Mouse (Mus musculus): ENCODE results near the gene Vta1. TPM values are rescaled to one million over a fixed set of nuclear protein-coding genes. Genes with fewer than 3 reads are reported as not detected.

The Vta1 gene
- polyA plus RNA-seq (2016; fragmentation: Nextera tagmentation; extraction: Ambion mirVana): 83.0 and 84.4 TPM in 2 replicates

DNA sequence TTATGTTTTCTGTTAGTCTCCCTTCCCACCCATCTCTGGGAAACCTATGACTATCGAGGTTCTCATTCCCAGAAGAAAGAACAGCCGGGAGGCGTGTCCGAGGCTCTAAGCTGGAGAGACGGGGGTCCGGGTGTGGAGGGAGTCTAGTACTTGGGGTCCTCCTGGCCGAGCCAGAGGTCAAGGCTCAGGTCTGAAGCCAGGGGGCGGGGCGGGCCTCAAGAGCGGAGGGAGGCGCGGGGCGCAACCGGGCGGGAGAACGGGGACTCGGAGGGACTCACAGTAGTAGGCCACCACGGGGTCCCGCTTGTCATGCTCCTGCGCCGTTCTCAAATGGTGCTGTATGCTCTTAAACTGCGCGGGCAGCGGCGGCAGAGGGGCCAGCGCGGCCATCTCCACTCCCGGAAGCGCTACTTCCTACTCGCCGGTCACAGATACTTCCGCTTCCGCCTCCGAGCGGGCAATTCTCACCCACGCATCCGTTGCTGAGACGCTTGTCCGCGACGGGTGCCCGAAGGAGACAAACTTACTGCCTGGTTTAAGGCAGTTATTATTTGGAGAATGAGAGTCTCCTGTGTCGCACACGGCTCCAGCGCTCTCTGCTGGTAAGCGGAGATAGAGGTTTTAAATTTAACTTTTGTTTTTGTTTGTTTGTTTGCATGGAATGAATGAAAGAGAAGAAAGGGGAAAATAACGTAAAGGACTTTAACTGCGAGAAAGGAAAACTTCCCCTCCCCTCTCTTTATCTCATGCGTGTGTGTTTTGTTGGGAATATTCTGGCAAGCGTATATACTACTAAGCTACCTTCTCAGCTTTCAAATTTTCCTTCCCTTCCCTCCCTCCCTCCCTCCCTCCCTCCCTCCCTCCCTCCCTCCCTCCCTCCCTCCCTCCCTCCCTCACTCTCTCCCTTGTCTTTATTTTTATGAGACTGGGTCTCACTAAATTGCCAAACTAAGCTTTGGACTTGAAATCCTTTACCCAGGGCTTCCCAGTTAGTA, at the start of gene Vta1, which contains the start of gene Nmbr:
Vta1 (minus strand) TSS at position 489 of the 995 bp plus-strand sequence.
Nmbr (plus strand) TSS at position 520 of the 995 bp plus-strand sequence.
- WGBS: under 1% methylated on average over 50 of the region's 50 CpGs

GRCm38 (mm10) chr10:14734285-14734684, 28.9 kb upstream of the Vta1 start:
- Histone ChIP-seq H3K9ac (no peak overlapping the region), H3K36me3 (no peaks in the 10 kb centered on the region), H3K9me3 (replicated peaks) (no peaks in the 10 kb centered on the region), H3K4me3 (no peak overlapping the region), H3K4me2 (no peak overlapping the region), H3K27ac (ENCODE audit: poor library complexity, severe bottlenecking) (no peak overlapping the region), H3K27me3 (replicated peaks) (no peaks in the 10 kb centered on the region), H3K4me1 (replicated peaks) (no peaks in the 10 kb centered on the region)
- 5% methylated on average over 2 of the region's 2 CpGs for WGBS
- ATAC-seq (ENCODE audit: insufficient number of reproducible peaks, low FRiP score): no peak

More for the DNA sequence above, at the start of gene Vta1, which contains the start of gene Nmbr:
- Histone ChIP-seq H3K4me2 (peak within 1 kb of the TSS; percentile 72), H3K9me3 (replicated peaks) (no peaks in the 10 kb centered on the region), H3K27ac (ENCODE audit: poor library complexity, severe bottlenecking) (peak within 1 kb of the TSS; percentile 52), H3K36me3 (no peaks in the 10 kb centered on the region), H3K9ac (peak within 1 kb of the TSS; percentile 74), H3K4me3 (peak within 1 kb of the TSS; percentile 87), H3K4me1 (replicated peaks) (peaks cover 11% of the 10 kb centered on the region), H3K27me3 (replicated peaks) (no peaks in the 10 kb centered on the region)
- peak; percentile 94 for ATAC-seq (ENCODE audit: insufficient number of reproducible peaks, low FRiP score)

DNA sequence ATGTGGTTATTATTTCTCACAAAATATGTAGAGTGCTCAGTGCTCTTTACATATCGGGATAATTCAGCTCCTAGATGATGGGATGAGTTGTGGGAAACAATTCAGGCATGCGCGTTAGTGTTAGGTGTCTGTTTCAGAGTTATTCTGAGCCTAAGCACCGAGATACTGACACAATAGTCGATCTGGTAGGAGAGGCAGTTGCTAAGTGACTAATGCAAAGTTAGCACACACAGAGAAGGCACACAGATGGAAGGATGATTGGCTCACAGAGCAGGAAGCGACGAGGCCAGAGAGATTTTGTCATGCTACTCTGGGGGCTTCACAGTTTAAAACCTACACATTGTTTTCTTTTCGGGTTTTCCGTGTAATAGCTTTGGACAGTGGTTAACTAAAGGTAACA, 20.3 kb upstream of the Vta1 start:
- no peak overlapping the region for H3K27ac ChIP-seq (ENCODE audit: poor library complexity, severe bottlenecking)
- no peak overlapping the region for H3K4me2 ChIP-seq
- no peaks in the 10 kb centered on the region for H3K27me3 ChIP-seq (replicated peaks)
- H3K4me1 ChIP-seq (replicated peaks): no peaks in the 10 kb centered on the region
- H3K9me3 ChIP-seq (replicated peaks): no peaks in the 10 kb centered on the region
- no peak for ATAC-seq (ENCODE audit: insufficient number of reproducible peaks, low FRiP score)
- H3K4me3 ChIP-seq: no peak overlapping the region
- WGBS: 50% methylated on average over 9 of the region's 9 CpGs
- no peak overlapping the region for H3K9ac ChIP-seq
- H3K36me3 ChIP-seq: no peaks in the 10 kb centered on the region

- H3K27me3 ChIP-seq (replicated peaks): no peaks in the 10 kb centered on the region
- no peaks in the 10 kb centered on the region for H3K4me1 ChIP-seq (replicated peaks)
- H3K27ac ChIP-seq (ENCODE audit: poor library complexity, severe bottlenecking): no peak within 1 kb of the TSS
- no peak for ATAC-seq (ENCODE audit: insufficient number of reproducible peaks, low FRiP score)
- WGBS: 48% methylated on average over 3 of the region's 3 CpGs
- H3K4me3 ChIP-seq: no peak within 1 kb of the TSS
- H3K9ac ChIP-seq: no peak within 1 kb of the TSS
- no peaks in the 10 kb centered on the region for H3K9me3 ChIP-seq (replicated peaks)
- H3K4me2 ChIP-seq: no peak within 1 kb of the TSS
- no peaks in the 10 kb centered on the region for H3K36me3 ChIP-seq
Measured at GRCm38 (mm10) chr10:14718114-14718513, 12.8 kb upstream of the Vta1 start, which contains the start of gene Gje1. Gene Gje1, minus strand, starts transcription at chr10:14718214.

- WGBS: 65% methylated on average over 4 of the region's 4 CpGs
- no peak for ATAC-seq (ENCODE audit: insufficient number of reproducible peaks, low FRiP score)
Measured at GRCm38 (mm10) chr10:14703830-14704420, 1.4 kb downstream of the Vta1 start.

DNA sequence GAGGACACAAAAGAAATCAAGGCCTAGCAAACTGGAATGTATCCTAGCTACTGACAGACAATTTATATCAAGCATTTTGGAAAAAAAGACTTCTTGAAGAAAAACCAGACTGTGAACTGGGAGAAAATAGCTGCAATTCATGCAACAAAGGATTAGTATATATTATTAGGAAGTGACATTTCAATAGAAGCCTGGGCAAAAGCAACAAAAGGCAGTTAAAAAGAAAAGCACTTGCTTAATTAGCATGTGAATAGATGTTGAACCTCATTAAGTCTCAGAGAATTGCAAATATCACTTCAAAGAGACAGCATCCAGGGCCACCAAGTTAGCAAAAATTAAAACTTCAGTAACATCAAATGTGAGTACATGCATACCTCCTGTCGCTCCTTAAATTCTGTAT, 2.1 kb downstream of the Vta1 start:
- Histone ChIP-seq H3K27ac (ENCODE audit: poor library complexity, severe bottlenecking) (no peak overlapping the region), H3K4me1 (replicated peaks) (peaks cover 11% of the 10 kb centered on the region), H3K4me3 (no peak overlapping the region), H3K9ac (0 out of 2 replicates have a peak overlapping the region, but pooled peaks have one; percentile 45), H3K36me3 (0 out of 2 replicates have a peak, but pooled peaks cover 2% of the 10 kb centered on the region), H3K9me3 (replicated peaks) (no peaks in the 10 kb centered on the region), H3K27me3 (replicated peaks) (no peaks in the 10 kb centered on the region), H3K4me2 (no peak overlapping the region)
- ATAC-seq (ENCODE audit: insufficient number of reproducible peaks, low FRiP score): no peak
- WGBS: 74% methylated on average over 1 of the region's 1 CpGs

More at GRCm38 (mm10) chr10:14703830-14704420, 1.4 kb downstream of the Vta1 start:
- Histone ChIP-seq H3K27ac (ENCODE audit: poor library complexity, severe bottlenecking) (no peak overlapping the region), H3K36me3 (0 out of 2 replicates have a peak, but pooled peaks cover 2% of the 10 kb centered on the region), H3K4me1 (replicated peaks) (peaks cover 11% of the 10 kb centered on the region), H3K9me3 (replicated peaks) (no peaks in the 10 kb centered on the region), H3K4me2 (peak overlapping the region; percentile 72), H3K9ac (peak overlapping the region; percentile 45), H3K4me3 (peak overlapping the region; percentile 87), H3K27me3 (replicated peaks) (no peaks in the 10 kb centered on the region)

DNA sequence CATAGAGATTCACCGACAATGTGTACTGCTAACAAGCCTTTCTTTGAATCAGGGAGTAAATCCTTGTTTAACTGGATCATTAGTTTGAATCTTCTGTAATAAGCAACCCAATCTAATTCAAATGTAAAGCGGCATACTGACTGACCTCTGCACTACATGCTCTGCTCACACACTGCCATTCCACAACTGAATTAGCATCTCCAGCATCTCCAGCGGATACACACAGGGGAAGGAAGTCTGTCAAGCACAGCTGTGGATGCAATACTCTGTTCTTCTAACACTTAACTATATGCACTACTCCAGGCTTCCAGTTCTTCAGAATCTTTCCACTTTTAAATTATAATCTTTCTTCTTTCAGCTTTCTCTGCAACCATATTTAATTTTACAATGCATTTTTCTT, 15.0 kb downstream of the Vta1 start:
- 0 out of 2 replicates have a peak, but pooled peaks cover 4% of the 10 kb centered on the region for H3K4me1 ChIP-seq (replicated peaks)
- no peak overlapping the region for H3K4me2 ChIP-seq
- H3K27me3 ChIP-seq (replicated peaks): no peaks in the 10 kb centered on the region
- no peak overlapping the region for H3K4me3 ChIP-seq
- no peak overlapping the region for H3K27ac ChIP-seq (ENCODE audit: poor library complexity, severe bottlenecking)
- peaks cover 12% of the 10 kb centered on the region for H3K36me3 ChIP-seq
- H3K9me3 ChIP-seq (replicated peaks): peaks cover 2% of the 10 kb centered on the region; the same call in 1 of the 2 replicates
- WGBS: 90% methylated on average over 3 of the region's 3 CpGs
- ATAC-seq (ENCODE audit: insufficient number of reproducible peaks, low FRiP score): no peak
- no peak overlapping the region for H3K9ac ChIP-seq

DNA sequence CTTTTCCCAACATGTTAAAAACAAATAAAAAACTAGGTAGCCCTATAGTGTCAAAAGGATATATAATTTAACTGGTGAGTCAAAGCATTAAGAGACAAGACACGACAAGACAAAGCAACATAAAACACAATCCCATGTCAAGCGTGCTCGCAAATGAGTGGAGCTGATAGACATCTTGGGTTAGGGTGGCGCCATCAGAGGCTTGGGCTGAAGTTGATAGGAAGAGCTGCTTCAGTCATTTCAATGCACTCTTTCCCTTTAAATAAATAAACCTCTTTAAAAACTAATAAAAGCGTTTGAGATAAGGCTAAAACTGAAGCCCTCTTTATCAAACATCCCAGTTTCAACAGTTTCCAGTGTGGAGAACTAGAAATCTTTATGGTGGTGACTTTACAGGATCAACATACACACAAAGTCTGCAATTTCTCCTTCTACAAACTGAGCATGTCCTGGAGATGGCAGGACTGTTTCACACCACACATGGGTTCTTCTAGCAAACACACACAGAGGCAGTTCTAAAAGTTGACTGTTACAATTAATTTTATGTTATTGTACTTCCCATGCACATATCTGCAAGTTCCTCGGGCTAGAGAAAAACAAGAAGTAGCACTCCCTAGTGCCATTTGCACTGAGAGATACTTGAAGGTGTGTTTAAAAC, 16.4 kb downstream of the Vta1 start:
- Histone ChIP-seq H3K27ac (ENCODE audit: poor library complexity, severe bottlenecking) (no peak overlapping the region), H3K4me3 (no peak overlapping the region), H3K36me3 (peaks cover 12% of the 10 kb centered on the region), H3K4me2 (no peak overlapping the region), H3K9ac (no peak overlapping the region), H3K27me3 (replicated peaks) (no peaks in the 10 kb centered on the region), H3K4me1 (replicated peaks) (0 out of 2 replicates have a peak, but pooled peaks cover 4% of the 10 kb centered on the region), H3K9me3 (replicated peaks) (peaks cover 2% of the 10 kb centered on the region; the same call in 1 of the 2 replicates)
- no peak for ATAC-seq (ENCODE audit: insufficient number of reproducible peaks, low FRiP score)
- WGBS: 62% methylated on average over 6 of the region's 6 CpGs

DNA sequence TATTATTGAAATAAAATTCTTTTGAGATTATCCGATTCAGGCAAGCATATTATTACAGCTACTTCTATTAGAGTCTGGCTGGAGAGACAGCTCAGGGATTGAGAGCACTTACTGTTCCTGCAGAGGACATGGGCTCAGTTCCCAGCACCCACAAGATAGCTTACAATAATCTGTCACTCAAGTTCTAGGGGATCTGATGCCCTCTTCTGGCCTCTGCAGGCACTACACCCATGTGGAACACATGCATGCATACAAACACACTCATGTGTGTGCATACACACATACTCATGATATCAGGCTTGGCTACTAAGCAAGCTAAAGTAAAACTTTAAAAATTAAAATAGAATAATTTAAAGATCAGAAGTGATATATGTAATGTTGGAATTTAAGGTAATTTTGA, 19.7 kb downstream of the Vta1 start:
- Histone ChIP-seq H3K27ac (ENCODE audit: poor library complexity, severe bottlenecking) (no peak overlapping the region), H3K4me2 (no peak overlapping the region)
- whole genome bisulfite sequencing: 85% methylated on average over 1 of the region's 1 CpGs

GRCm38 (mm10) chr10:14666147-14666546, 39.2 kb downstream of the Vta1 start:
- H3K36me3 ChIP-seq: peaks cover 28% of the 10 kb centered on the region
- ATAC-seq (ENCODE audit: insufficient number of reproducible peaks, low FRiP score): peak; percentile 68; the same call in 1 of the 2 replicates
- no peak overlapping the region for H3K4me2 ChIP-seq
- H3K4me3 ChIP-seq: no peak overlapping the region
- no peak overlapping the region for H3K27ac ChIP-seq (ENCODE audit: poor library complexity, severe bottlenecking)
- no peaks in the 10 kb centered on the region for H3K9me3 ChIP-seq (replicated peaks)
- H3K27me3 ChIP-seq (replicated peaks): no peaks in the 10 kb centered on the region
- no peaks in the 10 kb centered on the region for H3K4me1 ChIP-seq (replicated peaks)
- 84% methylated on average over 2 of the region's 2 CpGs for WGBS
- no peak overlapping the region for H3K9ac ChIP-seq

More for the DNA sequence above, 19.7 kb downstream of the Vta1 start:
- Histone ChIP-seq H3K9me3 (replicated peaks) (peaks cover 2% of the 10 kb centered on the region; the same call in 1 of the 2 replicates), H3K4me3 (no peak overlapping the region), H3K9ac (no peak overlapping the region), H3K4me1 (replicated peaks) (no peaks in the 10 kb centered on the region), H3K36me3 (peaks cover 12% of the 10 kb centered on the region), H3K27me3 (replicated peaks) (no peaks in the 10 kb centered on the region)
- no peak for ATAC-seq (ENCODE audit: insufficient number of reproducible peaks, low FRiP score)
